Mouse (Mus musculus) splenic B cell, adult 2 months (primary cell): ENCODE results near the gene Ndufv3.
A peak's percentile ranks its signal among the peaks of the same experiment; 100 is the strongest.

Source experiments
- DNase-seq: peaks from one replicate; pipeline ENCODE4 v3.0.0-alpha.2; 2011; ENCODE audit warnings: low read depth, low spot score
- H3K27me3 ChIP-seq: 2 replicates; pipeline ENCODE4 v1.6.1; 2012; ENCODE audit warnings: mild to moderate bottlenecking, low read length, moderate library complexity, mixed read lengths; ENCODE audit not compliant: control insufficient read depth, poor library complexity, insufficient read depth, severe bottlenecking
- H3K36me3 ChIP-seq: 2 replicates; pipeline ENCODE4 v1.6.1; 2012; ENCODE audit warnings: mild to moderate bottlenecking, low read length, moderate library complexity, mixed read lengths; ENCODE audit not compliant: control insufficient read depth, poor library complexity, insufficient read depth, severe bottlenecking

The Ndufv3 gene

DNA sequence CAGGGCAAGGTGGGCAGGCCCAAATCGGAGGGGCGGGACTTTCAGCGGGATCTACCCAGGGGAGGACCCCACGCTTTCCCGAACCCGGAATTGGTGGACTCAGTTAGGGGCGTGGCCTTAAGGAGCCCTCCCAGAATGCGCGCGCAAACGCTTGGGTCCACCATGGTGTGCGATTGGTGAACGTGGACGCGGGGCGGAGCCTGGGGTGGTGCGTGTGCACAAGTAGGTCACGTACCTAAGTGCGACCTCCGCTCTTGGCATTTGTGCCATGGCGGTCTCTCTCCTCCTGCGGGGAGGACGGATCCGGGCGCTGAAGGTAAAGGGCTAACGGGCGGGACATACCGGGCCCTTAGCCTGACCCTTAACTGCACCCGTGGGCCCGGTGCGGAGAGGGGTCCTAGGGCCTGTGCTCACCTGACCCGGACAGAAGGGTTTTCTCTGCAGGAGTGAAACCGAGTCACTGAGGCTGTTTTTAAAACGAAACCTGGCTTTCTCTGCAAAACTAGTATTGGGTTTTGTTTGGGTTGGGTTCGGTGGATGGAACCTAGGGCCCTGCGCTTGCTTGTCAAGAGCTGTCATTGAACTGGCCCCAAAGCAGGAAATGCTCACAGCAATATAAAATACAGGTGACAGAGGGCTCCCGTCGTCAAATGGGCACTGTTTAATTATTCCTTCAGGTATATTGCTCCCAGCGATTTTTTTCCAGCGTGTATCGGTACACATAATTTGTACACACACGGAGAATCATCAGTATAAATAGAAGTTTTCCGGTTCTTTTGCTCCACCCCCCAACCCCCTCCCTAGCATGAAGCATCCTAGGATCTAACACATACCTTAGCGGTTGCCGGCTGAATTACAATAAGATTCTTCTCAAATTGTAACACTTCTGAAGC, at the start of gene Ndufv3, which contains the start of gene Wdr4:
TSS of gene Ndufv3 (plus strand) at position 170 of the 893 bp plus-strand sequence.
TSS of gene Wdr4 (minus strand) at position 35 of the 893 bp plus-strand sequence.
- Histone ChIP-seq H3K27me3 (no peaks in the 10 kb centered on the region), H3K36me3 (peaks cover 2% of the 10 kb centered on the region; the same call in 1 of the 2 replicates)
- DNase-seq: peak; percentile 100

DNA sequence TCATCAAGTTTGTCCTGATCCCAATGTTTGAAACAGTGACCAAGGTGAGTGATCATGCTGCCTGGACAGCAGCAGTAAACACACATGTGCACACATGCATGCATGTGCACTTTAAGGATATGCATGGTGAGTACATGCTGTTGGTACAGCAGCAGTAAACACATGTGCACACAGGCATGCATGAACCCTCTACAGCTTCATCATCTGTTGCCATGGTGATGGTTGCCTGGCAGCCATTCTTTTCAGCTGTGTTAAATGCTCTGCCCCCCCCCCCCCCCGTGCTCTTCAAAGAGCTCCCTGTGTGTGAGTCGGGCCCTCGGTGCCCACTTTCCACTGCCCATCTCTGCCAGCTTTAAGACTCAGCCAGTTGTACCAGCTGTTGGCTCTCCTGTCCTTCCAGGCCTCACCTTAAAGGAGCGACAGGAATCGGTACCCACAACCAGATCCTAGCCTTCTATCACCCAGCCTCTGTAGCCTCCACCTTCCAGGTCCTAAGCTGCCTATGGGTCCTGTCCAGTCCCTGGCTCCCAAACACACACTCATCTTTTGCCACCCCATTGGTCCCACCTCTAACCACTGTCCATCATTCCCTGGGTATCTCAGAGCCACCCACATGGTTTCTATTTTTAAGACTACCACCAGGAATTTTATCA, 49.0 kb upstream of the Ndufv3 start:
- Histone ChIP-seq H3K27me3 (no peaks in the 10 kb centered on the region), H3K36me3 (no peaks in the 10 kb centered on the region)
- no peak for DNase-seq

GRCm38 (mm10) chr17:31474388-31474787, 45.5 kb upstream of the Ndufv3 start:
- no peaks in the 10 kb centered on the region for H3K27me3 ChIP-seq
- H3K36me3 ChIP-seq: no peaks in the 10 kb centered on the region

DNA sequence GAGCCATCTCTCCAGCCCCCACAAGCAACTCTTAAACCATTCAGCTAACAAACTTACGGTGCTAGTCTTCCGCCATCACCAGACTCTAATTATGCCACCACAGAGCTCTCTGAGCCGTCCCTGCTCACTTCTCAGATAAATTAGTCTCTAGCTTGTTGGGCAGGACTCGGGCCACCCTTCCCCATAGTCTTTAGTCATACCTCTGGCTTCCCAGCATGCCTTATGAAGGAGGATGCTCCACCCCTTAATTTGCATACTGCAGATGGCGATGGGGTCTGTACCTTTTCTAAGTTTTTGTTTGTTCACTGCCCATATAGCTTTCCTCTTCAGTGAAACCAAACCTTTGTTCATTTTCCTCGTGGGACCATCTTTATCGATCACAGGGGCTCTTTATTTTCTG, 41.3 kb upstream of the Ndufv3 start:
- H3K36me3 ChIP-seq: no peaks in the 10 kb centered on the region
- H3K27me3 ChIP-seq: no peaks in the 10 kb centered on the region
- DNase-seq: no peak

More at GRCm38 (mm10) chr17:31474388-31474787, 45.5 kb upstream of the Ndufv3 start:
- DNase-seq: no peak

DNA sequence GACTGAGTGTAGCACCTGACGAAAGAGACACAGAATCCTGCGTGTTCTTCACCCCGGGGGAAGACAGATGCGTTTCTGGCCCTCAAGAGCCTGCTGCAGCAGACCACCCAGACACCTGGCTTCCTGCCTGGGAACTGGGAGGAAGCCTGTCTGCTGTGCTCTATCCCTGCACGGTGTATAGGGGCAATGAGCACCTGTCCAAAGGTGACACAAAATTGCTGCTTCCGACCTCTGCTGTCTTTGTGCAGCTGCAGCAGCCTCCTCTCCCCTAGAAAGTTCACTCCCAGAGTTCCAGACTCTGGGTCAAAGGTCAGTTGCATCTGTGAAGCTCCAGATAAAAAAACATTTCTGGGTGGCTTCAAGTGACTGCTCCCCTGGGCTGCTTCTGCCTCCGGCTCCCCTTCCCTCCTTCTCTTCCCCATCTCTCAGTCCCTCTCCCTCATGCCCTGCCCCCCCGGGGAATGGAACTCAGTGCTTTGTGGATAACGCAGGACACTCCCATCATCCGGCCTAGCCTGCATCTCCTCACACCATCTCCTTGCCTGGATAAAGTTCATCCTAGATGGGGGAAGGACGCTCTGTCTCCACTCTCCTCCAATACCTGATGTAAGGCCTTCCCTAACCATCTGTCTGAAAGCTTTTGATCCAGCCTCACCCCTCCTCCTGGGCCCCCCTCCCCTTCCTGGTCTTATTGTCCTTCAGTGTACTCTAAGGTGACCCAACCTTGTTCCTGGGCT, 40.6 kb upstream of the Ndufv3 start:
- no peak for DNase-seq
- H3K27me3 ChIP-seq: no peaks in the 10 kb centered on the region
- no peaks in the 10 kb centered on the region for H3K36me3 ChIP-seq

DNA sequence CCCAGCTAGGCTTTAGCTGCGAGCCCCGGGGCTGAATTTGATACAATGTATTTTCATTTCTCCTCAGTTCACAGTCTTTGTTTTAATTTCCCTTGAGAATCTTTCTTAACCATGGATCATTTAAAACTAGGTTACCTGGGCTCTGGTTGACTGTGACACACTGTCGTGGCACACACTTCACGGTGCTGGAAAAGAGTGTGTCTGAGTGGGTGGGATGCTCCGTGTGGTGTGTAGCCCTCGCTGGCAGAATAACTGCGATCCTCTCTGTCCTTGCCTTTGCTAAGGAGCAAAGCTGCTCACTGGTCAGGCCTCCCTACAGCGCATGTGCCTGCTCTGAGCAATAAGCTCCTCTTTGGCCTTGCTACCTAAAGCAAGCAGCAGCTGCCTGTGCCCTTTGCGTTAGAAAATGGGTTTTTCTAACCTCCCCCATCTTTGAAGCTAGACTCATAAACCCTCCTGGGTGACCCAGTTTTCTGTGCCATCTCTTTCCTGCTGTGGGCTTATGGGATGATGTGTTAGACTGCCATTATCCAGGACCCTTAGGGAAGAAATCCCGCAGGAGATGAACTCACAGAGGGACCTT, 33.2 kb upstream of the Ndufv3 start:
- H3K27me3 ChIP-seq: no peaks in the 10 kb centered on the region
- DNase-seq: no peak
- no peaks in the 10 kb centered on the region for H3K36me3 ChIP-seq

DNA sequence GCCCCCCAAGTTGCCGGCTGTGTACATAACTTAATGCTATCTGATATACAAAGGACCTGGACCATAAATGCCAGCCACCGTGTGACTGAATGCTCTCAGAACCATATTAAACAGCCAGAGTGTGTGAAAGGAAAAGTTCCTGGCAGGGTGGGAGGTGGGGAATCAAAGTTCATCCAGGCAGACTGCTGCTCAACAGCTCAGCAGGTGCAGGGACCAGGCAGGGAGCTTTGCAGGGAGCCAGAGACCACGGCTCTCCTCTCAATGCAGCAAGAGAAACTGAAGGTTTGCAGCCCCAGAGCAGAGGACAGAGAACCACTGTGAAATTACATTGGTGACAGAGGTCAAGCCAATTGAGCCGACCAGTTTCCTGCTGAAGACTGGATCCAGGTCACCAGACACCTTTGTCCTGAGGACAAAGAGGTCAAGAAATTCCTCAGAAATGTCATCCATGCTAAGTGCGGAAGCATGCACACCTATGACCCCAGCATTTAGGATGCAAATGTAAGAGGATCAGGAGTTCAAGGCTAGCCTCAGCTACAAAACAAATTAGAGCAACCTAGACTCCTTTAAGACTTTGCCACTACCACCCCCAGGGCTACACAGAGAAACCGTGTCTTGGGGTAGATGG, 32.4 kb upstream of the Ndufv3 start:
- Histone ChIP-seq H3K36me3 (no peaks in the 10 kb centered on the region), H3K27me3 (no peaks in the 10 kb centered on the region)
- no peak for DNase-seq

- Histone ChIP-seq H3K27me3 (no peaks in the 10 kb centered on the region), H3K36me3 (no peaks in the 10 kb centered on the region)
- no peak for DNase-seq
Measured at GRCm38 (mm10) chr17:31491355-31491754, 28.6 kb upstream of the Ndufv3 start.

- peak; percentile 83 for DNase-seq
- Histone ChIP-seq H3K27me3 (no peaks in the 10 kb centered on the region), H3K36me3 (no peaks in the 10 kb centered on the region; the same call in 1 of the 2 replicates)
Measured at GRCm38 (mm10) chr17:31492416-31492815, 27.5 kb upstream of the Ndufv3 start.

DNA sequence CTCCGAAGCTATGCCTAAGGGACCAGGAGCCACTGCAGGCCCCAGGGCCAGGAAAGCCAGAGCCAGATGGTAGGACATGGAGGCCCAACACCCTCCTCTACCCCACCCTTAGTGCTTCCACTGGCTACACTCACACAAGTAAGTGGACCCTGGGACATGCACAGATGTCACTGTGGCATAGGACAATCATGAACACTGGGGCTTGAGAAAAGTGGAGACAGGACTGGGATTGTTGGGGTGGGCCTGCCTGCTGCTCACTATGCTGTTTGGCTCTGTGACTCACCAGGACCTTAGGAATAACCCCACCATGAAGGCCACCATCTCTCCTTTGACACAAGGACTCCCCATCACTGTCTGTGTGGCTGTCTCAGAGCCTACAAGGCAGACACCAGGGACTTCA, 24.9 kb upstream of the Ndufv3 start:
- Histone ChIP-seq H3K36me3 (peaks cover 1% of the 10 kb centered on the region; the same call in 1 of the 2 replicates), H3K27me3 (no peaks in the 10 kb centered on the region)
- DNase-seq: no peak

GRCm38 (mm10) chr17:31497726-31498125, 22.2 kb upstream of the Ndufv3 start:
- no peak for DNase-seq
- Histone ChIP-seq H3K27me3 (no peaks in the 10 kb centered on the region), H3K36me3 (peaks cover 1% of the 10 kb centered on the region; the same call in 1 of the 2 replicates)

DNA sequence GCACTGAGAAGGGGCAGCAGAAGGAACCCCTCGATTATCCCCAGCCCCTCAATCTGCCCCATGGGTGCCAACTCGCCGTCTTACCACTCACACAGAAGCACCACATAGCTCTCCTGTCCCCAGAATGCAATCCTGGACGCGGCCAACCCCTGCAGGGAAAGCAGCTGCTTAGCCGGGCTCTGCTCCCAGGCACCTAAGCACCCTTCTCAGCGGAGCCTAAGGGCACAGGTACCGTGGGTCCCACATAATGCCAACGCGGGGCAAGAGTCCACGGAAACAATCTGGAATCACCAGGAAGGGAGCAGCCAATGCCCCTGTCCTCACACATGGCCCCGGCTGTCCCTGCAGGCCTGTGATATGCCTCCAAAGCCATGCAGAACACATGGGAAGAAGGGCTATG, 20.2 kb upstream of the Ndufv3 start:
- no peak for DNase-seq
- Histone ChIP-seq H3K27me3 (no peaks in the 10 kb centered on the region), H3K36me3 (peaks cover 1% of the 10 kb centered on the region; the same call in 1 of the 2 replicates)

GRCm38 (mm10) chr17:31500416-31500815, 19.5 kb upstream of the Ndufv3 start:
- H3K27me3 ChIP-seq: no peaks in the 10 kb centered on the region
- peaks cover 1% of the 10 kb centered on the region for H3K36me3 ChIP-seq
- DNase-seq: no peak

GRCm38 (mm10) chr17:31500908-31501307, 19.0 kb upstream of the Ndufv3 start:
- Histone ChIP-seq H3K36me3 (peaks cover 1% of the 10 kb centered on the region), H3K27me3 (no peaks in the 10 kb centered on the region)
- no peak for DNase-seq
